Mouse (Mus musculus): ENCODE results near the gene Fam177a. TPM values are rescaled to one million over a fixed set of nuclear protein-coding genes. Genes with fewer than 3 reads are reported as not detected.

The Fam177a gene
- polyA plus RNA-seq, 1 experiment from 2014 or later = 14.4 TPM

Other genes with a start within 250 kb of the Fam177a start
- not detected in 2 replicates for gene Gm20403, start 137.9 kb upstream of the Fam177a start, polyA plus RNA-seq (2014; fragmentation: Nextera tagmentation; extraction: Ambion mirVana)
- gene Baz1a, start 110.1 kb upstream of the Fam177a start, polyA plus RNA-seq (2014; fragmentation: Nextera tagmentation; extraction: Ambion mirVana) = 30.7 and 35.6 TPM in 2 replicates
- 35.6 and 40.3 TPM in 2 replicates for gene 2700097O09Rik, start 44.4 kb upstream of the Fam177a start, polyA plus RNA-seq (2014; fragmentation: Nextera tagmentation; extraction: Ambion mirVana)
- 187 and 195 TPM in 2 replicates for gene Srp54a, start 44.2 kb upstream of the Fam177a start, polyA plus RNA-seq (2014; fragmentation: Nextera tagmentation; extraction: Ambion mirVana)
- gene Srp54b, start 30.6 kb downstream of the Fam177a start, polyA plus RNA-seq (2014; fragmentation: Nextera tagmentation; extraction: Ambion mirVana) = 59.2 and 62.1 TPM in 2 replicates
- 3.2 and 3.3 TPM in 2 replicates for gene 1700047I17Rik2, start 75.1 kb downstream of the Fam177a start, polyA plus RNA-seq (2014; fragmentation: Nextera tagmentation; extraction: Ambion mirVana)
- gene Srp54c, start 105.7 kb downstream of the Fam177a start, polyA plus RNA-seq (2014; fragmentation: Nextera tagmentation; extraction: Ambion mirVana) = 85.3 and 97.2 TPM in 2 replicates
- 21.6 and 22.0 TPM in 2 replicates for gene 1110008L16Rik, start 175.1 kb downstream of the Fam177a start, polyA plus RNA-seq (2014; fragmentation: Nextera tagmentation; extraction: Ambion mirVana)
- 28.8 and 31.0 TPM in 2 replicates for gene Ppp2r3c, start 178.5 kb downstream of the Fam177a start, polyA plus RNA-seq (2014; fragmentation: Nextera tagmentation; extraction: Ambion mirVana)